Mouse (Mus musculus): ENCODE data around the gene Olfr926.
"Not testable (repeated sequence)": the region's sequence is repeated elsewhere in the genome, so short reads cannot be mapped to it uniquely, and the experiment has no call there.

The Olfr926 gene

DNA sequence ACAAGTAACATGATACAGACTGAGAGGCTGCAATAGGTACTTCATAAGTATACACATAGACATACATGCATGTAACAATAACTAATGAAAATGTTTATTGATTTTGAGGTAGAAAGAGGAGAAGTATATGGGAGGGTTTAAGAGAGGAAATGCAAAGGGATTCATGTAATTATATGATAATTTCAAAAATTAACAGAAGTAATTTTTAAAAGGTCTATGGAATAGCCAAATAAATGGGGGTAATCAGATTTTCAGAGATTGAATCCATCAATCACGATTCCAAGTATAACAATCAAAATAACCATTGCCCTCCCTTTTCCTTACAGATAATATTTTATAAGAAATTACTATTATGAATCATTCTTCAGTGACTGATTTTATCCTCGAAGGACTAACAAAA is at the start of gene Olfr926:
Gene Olfr926, plus strand, starts transcription at position 301 of the 400 bp plus-strand sequence.
- no peak for DNase-seq

DNA sequence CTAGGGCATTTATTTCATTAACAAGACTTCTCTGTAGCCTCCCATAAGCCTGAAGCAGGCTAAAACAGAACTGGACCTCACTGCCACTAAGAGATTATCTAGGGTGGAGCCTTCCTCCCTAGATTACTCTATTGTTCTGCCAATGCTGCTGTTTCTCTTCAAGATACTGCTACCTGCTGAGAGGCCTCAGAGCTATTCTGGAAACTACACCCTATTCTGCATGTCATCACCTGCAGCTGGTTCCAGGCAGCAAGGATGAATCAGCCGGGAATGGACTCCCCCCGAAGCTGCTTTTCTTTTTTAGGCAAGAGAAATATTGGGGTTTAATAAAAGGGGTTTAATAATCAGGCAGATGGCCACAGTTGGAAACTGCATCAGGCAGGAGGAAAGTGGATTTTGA is 43.9 kb upstream of the Olfr926 start:
- DNase-seq: no peak

DNA sequence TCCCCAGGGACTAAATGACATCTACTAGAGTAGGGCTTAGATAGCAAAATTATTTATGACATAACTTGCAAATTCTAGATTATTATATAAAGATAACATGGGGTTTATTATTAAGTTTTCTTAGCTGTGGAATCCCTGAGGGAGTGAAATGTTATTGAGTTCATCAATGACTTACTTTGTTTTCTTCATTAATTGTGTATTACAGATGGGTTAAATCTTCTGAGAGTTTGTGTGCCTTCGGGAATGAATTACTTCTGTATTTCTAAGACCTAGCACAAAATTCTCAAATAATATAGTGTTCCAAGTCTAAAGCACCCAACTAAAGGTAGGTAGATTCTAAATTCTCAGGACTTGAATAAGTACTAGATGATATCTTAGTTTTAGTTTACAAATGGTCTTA is 32.8 kb upstream of the Olfr926 start, which contains the start of gene Olfr924:
Gene Olfr924, plus strand, starts transcription at position 301 of the 400 bp plus-strand sequence.
- DNase-seq: no peak

DNA sequence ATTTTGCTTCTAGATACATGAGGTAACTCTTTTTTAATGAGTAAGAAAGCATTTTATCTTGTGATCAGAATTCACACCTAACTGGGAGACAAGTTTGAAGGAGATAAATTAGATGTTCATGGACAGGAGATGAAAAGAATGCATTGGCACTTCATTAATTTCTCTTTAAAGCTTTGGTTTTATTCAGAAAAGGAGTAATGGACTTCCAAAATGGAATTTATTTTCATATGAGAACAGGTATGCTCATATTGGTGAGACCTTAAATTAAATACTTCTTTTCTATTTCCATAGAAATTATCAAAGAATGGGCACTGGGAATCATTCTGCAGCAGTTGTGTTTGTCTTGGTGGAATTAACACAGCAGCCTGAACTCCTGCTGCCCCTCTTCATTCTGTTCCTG is 22.2 kb upstream of the Olfr926 start, which contains the start of gene Olfr26:
Gene Olfr26, plus strand, starts transcription at position 301 of the 400 bp plus-strand sequence.
- DNase-seq: no peak

DNA sequence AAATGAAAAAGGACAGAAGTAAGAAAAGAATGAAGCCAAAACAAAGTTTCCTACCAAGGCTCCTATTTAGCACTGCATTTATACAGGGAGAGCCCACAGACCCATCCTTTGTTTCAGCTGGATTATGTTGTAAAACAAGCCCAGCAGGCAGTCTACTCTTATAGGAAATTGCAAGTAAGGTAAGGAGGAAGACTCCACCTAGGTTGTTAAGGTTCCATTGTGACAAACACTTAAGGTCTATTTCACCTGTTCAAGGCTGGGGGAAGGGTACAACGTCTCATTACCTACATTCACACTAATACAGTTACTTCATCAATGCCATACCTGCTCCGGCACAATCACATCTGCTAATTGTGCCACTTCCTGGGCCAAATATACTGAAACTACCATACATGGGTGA is 2.0 kb upstream of the Olfr926 start:
- DNase-seq: not testable (repeated sequence)

All from kidney, adult 8-10 months (tissue).